Mouse (Mus musculus): Measurements from ENCODE around the gene Fgf18.

Gene Fgf18

DNA sequence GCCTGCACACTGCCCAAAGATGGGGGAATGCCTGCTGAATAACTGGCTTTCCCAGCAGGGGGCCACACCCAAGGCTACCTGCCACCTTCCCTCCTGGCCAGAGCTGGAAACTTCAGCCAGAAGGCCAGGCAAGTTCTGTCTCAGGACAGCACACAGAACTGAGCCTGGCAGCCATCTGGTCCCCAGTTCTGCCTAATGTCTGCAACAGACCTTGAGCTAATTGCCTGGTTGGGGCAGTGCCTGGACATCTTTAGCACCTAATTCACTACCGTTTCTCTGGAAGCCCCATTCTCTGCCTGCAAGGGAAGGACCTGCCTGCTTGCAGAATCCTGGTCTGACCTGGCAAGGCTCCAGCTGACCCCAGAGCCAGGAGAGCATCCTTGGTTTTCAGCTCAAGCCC lies 34.8 kb downstream of the Fgf18 start:
- no peak for DNase-seq (ENCODE audit: low read depth)

DNA sequence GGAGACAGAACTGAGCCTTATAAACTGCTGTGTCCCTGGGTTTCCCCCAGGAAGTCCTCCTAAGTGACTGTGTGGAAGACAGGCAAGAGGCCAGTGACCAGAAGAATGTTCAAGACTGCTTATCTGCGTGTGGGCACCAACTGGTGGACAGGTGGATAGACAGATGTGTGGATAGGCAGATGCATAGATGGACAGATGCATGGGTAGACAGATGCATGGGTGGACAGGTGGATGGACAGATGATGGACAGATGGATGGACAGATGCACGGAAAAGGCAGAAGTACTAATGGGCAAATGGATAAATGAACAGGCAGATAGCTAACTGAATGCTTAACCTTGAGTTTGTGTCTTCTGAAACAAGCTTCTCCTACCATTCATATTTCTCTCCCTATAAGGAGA lies 37.1 kb downstream of the Fgf18 start:
- DNase-seq (ENCODE audit: low read depth): no peak

- DNase-seq (ENCODE audit: low read depth): no peak
These were observed 39.7 kb downstream of the Fgf18 start for GRCm38 (mm10) chr11:33107540-33107939.

DNA sequence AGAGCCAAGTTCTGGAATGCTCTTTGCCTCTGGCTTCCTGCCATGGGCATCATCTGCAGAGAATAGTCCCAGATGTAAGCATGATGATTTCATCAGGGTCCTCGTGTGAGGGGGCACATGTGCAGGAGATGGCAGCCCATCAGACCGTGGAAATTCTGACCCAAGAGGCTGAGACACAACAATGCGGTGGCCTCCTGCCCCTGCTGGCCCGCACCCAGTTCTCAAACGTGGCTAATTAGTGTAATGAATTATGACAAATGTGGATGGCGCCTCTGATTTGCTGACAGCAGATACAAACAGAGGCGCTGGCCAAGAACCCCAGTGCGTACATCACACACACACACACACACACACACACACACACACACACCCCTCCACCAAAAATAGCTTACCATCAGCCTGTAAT lies 42.3 kb downstream of the Fgf18 start:
- peak; percentile 66 for DNase-seq (ENCODE audit: low read depth)

DNA sequence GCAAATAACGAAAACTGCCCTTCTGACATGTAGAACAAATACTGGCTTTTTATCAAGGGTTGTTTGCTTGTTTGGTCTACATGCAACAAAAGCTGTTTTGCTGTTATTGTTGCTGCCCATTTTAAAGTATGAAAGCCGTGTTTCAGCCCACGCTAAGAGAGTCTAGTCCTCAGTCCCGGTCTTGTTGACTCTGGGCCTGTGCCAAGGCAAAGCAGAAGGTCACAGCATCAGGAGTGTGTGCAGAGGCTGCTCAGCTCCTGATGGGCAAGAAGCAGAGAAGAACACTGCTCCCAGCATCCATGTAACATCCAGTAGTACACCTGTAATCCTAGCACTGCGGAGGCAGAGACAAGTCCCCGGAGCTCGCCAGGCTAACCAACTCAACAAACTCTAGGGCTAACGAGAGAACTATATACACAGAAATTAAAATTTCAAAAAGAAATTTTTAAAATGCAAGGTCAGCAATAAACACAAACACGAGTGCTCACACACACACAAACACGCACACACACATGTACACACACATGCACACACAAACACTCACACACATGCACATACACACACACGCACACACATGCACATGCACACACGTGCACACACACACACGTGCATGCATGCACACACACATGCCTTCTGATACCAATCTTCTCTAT lies 43.8 kb downstream of the Fgf18 start:
- DNase-seq (ENCODE audit: low read depth): peak; percentile 23

- peak; percentile 11 for DNase-seq (ENCODE audit: low read depth)
These were observed 47.1 kb downstream of the Fgf18 start for GRCm38 (mm10) chr11:33100027-33100507.

- DNase-seq (ENCODE audit: low read depth): no peak
These were observed 47.8 kb downstream of the Fgf18 start for GRCm38 (mm10) chr11:33099425-33099824.

DNA sequence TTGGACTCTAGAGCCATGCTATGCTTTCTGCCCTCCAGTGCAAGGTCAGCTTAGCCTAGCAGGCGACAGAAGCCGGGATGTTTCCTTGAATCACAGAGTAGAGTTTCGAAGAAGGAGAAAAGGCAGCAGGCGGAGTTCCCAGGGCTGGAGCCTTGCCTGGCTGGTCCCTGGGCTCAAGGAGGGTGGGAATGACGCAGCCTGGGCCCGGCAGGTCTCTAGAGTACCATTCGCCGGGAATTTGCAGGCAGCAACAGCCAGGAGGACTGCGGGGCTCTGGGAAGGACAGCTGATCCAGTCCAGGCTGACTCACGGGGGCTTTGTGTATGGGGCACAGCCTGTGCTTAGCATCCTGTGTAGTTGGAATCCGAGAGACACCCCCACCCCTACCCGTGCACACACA lies 48.8 kb downstream of the Fgf18 start:
- DNase-seq (ENCODE audit: low read depth): peak; percentile 48

DNA sequence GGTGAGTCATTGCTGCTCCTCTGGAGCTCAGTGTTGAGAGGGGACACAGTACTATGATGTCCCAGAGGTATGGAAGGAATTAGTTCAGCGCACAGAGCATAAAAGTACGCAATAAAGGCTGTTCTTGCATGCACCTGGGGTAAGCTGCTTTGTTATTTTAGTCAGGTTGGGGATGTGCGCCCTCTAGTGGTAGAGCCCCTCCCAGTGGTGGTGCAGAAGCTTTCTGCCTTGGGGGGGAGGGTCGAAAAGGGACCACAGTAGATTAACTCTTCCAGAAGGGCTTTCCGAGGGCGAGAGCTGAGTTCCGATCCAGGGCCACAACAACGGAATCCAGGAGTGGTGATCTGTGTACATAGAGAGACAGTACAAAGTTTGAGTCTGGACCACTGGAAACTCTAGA lies 49.3 kb downstream of the Fgf18 start:
- peak; percentile 63 for DNase-seq (ENCODE audit: low read depth)

- DNase-seq (ENCODE audit: low read depth): no peak
These were observed 57.3 kb downstream of the Fgf18 start for GRCm38 (mm10) chr11:33089856-33090255.

DNA sequence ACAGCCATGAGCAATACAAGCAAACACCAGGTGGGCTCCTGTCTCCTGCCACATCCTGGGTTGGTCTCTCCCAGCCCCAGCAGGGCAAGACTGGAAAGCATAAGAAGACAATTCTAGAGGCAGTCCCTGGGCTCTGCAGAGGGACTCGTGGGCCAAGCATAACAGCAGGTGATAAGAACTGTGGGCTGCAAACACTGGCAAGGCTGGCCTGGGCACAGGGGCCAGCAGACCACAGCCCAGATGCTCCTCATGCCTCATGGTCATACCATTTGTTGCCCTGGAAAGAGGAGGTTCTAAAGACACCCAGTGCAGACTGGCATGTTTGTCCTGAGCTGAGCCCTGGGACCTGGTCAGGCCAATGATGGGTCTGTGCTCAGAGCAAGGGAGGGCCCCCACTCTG lies 59.0 kb downstream of the Fgf18 start:
- no peak for DNase-seq (ENCODE audit: low read depth)

- no peak for DNase-seq (ENCODE audit: low read depth)
These were observed 61.2 kb downstream of the Fgf18 start for GRCm38 (mm10) chr11:33086046-33086445.

- DNase-seq (ENCODE audit: low read depth): no peak
These were observed 61.7 kb downstream of the Fgf18 start for GRCm38 (mm10) chr11:33085514-33085913.

DNA sequence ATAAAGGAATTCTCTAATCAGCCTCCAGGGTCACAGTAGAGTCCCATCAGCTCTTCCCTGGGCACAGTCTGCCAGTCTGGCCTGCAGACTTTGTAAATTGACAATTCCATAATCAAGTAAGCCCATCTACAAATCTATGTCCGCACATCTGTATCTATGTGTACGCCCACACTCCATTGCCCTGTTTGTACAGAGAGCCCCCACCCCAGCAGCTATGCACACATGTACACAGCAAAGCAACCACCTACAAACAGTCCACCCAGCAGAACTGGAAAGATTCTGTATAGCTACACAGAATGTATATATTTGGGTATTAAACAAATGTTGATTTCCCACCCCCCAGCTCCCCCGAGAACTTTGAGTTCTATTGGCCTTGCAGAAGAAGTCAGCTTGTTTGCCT lies 62.1 kb downstream of the Fgf18 start:
- DNase-seq (ENCODE audit: low read depth): no peak

DNA sequence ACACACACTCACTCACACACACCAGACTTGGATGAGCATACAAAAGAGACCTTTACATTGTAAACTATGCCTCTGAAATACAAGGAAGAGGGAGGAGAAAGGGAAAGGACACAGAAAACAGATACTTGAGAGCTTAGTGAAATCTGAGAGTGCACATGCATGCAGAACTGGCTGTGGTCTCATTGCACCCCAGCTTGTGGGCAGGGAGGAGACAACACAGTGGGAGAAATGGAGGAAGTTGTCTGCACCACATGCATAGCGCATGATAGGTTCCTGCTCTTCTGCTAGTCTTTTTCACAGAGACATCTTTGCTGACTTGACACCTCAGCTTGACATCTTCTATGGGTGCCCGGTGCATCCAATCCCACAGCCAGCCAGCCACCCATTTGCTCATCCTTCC lies 63.2 kb downstream of the Fgf18 start:
- no peak for DNase-seq (ENCODE audit: low read depth)

DNA sequence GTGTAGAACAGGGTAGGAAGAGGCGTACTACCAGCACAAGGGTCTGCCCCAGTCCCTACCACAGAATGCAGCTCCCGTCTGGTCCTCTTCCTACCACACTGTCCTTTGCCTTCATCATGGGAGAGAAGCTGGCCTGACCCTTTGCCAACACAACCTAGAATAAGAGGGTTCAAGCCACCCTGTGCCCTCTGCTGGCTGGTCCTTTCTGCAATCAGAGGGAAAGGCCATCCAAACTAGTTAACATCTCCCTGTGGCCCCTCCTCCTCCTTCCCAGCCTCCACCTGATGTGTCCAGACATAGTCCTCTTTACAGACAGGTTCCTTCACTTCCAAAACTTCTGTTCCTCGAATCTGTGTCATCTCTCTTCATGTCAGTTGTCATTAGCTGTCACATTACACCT lies 66.0 kb downstream of the Fgf18 start:
- DNase-seq (ENCODE audit: low read depth): no peak

DNA sequence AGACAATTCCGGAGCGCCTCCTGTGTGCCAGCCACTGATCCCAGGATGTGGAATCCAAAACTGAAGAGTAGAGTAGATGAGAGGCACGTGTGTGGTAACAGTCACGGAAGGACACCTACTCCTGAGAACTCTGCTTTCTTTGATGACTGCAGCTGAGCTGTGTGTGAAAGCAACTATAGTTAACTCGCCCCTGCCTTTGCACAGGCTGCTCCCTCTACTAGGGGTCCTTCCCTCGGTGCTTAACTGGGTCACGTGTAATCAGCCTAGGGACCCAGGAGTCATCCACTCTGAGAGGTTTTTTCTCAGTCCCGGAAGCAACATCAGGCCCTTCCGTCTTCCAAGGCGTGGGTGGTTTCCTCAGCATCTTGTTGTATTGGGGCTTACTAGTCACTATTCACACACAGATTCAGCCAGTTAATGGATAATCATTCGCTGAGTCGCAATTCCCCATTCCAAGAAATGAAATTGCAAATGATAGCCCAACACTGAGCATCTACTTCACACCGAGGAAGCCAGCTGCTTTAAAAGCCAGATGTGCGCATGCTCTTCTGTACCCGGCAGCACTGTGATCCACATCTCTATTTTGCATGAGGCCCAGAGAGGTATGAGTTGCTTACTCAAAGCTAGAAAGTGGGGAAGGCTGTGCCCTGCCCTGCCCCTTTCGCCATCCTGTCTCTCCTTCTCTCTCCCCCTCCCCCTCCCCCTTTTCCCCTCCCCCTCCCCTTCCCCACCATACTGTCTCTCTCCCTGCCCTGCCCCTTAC lies 67.0 kb downstream of the Fgf18 start:
- DNase-seq (ENCODE audit: low read depth): no peak

DNA sequence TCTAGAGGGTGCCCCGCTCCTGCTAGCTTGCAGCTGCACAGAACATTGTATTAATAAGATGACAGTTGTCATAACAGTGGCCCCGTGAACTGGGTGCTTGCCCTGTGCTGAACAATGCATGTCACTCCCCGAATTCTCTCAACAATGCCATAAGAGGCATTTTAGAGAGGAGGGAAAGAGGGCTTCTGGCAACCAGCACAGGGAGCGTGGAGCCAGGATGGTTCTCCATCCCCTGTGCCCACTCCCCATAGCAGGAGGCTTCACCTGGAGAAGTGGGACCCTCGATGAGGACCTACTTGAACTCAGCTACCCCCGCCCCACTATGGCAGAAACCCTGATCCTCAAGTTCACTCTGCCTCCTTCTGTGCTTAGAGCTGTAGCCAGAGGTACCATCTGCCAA lies 67.8 kb downstream of the Fgf18 start:
- DNase-seq (ENCODE audit: low read depth): no peak

GRCm38 (mm10) chr11:33078036-33078435 lies 69.2 kb downstream of the Fgf18 start:
- DNase-seq (ENCODE audit: low read depth): no peak

GRCm38 (mm10) chr11:33075293-33075692 lies 71.9 kb downstream of the Fgf18 start:
- no peak for DNase-seq (ENCODE audit: low read depth)

- no peak for DNase-seq (ENCODE audit: low read depth)
These were observed 72.7 kb downstream of the Fgf18 start for GRCm38 (mm10) chr11:33074541-33074940.

- no peak for DNase-seq (ENCODE audit: low read depth)
These were observed 75.8 kb downstream of the Fgf18 start for GRCm38 (mm10) chr11:33071358-33071922.

DNA sequence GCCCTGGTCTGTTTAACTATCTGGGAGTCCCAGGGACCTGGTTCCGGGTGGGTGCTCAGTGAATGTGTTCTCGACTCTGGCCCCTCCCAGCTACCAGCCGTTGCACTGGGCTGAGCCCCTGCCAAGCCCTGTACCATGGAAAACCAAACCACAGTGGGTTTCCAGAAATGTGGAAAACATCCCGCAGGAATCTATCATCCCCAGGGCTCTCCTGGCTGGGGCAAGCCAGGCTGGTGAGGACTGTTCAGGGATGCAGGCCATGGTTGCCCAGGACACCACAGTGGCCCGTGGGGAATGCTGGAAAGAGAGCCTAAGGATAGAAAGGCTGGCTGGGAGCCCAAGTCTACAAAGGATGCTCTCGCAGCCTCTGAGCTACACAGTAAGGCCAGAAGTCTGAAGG lies 76.7 kb downstream of the Fgf18 start:
- DNase-seq (ENCODE audit: low read depth): peak; percentile 36

Data from NIH3T3 (cell line).